Mouse (Mus musculus) brown adipose tissue, adult 24 weeks (tissue): Measurements from ENCODE around the gene Rassf4. TPM values are rescaled to one million over a fixed set of nuclear protein-coding genes. Genes with fewer than 3 reads are reported as not detected.

Source experiments
- H3K27ac ChIP-seq: fragments of 200-500 bp; replicated peaks from 2 replicates; pipeline ENCODE4 v1.5.1; 2012; ENCODE audit warnings: low read depth, mild to moderate bottlenecking, low read length
- H3K4me1 ChIP-seq: fragments of 200-500 bp; 2 replicates; pipeline ENCODE4 v1.6.1; 2012; ENCODE audit warnings: low read length, mixed read lengths; ENCODE audit not compliant: control insufficient read depth, insufficient read depth, insufficient read length
- H3K4me3 ChIP-seq: fragments of 200-500 bp; 2 replicates; pipeline ENCODE4 v1.5.1; 2012; ENCODE audit warnings: low read depth, mild to moderate bottlenecking, low read length, moderate library complexity; ENCODE audit not compliant: insufficient read depth
- polyA plus RNA-seq: library from polyadenylated mRNA; stranded (reverse); fragments of >200 nt; gene quantifications from 2 replicates; pipeline ENCODE4 v1.2.4, GENCODE M21; 2012; ENCODE audit not compliant: missing spikeins, insufficient read depth, insufficient read length

Rassf4 gene
- polyA plus RNA-seq, 1 experiment, result 3.6 TPM

DNA sequence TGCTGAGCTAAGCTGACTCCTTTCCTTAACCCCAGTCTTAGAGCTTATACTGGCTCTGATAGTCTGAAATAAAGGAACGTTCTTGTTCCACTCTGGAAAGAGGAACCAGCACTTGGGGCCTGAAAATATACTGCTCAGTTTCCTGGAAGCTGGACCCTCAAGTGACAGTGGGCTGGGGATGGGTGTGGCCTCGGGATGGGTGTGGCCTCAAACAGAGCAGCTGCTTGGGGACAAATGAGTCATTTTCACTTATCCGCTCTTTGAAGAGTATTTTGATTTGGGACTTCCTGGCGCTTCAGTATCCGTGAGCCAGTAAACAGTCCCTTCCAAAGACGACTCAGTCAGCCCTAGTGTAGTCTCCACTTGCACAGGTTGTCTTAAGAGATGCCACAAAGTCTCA lies 8.6 kb upstream of the Rassf4 start:
- no peaks in the 10 kb centered on the region for H3K4me1 ChIP-seq
- H3K27ac ChIP-seq, result peak overlapping the region; percentile 54
- no peak overlapping the region for H3K4me3 ChIP-seq

DNA sequence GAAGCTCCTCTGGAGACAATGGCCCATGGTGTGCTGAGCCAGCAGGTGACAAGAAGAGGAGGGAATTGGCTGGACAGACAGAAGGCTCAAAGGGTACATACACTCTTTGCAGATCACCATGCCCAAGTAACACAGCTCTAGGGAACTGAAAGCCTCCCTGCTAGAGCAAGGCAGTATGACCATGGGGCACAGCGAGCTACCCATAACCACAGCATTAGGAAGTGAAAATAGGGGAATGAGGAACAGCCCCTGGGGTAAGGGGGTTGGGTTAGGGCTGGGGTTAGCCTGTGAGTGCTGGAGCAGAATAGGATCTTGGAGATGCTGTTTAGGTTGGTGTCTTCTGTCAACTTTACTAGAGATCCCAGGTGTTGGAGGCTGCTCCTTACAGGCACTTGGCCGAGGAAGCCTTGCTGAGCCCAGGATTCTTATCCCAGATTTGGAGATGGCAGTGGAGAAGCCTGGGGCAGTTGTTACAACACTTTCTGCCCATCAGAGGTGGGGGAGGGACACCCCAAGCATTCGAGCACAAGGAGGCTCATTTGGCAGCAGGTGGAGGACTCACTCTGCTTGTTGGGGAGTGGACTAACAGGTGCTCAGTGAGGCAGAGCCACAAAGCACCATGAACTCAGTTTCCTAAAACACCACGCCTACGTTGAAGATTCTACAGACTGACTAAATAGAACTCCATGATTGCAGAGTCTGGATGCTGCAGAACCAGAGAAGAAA lies 6.0 kb upstream of the Rassf4 start:
- Histone ChIP-seq H3K27ac (peak overlapping the region; percentile 70), H3K4me1 (no peaks in the 10 kb centered on the region), H3K4me3 (no peak overlapping the region)

DNA sequence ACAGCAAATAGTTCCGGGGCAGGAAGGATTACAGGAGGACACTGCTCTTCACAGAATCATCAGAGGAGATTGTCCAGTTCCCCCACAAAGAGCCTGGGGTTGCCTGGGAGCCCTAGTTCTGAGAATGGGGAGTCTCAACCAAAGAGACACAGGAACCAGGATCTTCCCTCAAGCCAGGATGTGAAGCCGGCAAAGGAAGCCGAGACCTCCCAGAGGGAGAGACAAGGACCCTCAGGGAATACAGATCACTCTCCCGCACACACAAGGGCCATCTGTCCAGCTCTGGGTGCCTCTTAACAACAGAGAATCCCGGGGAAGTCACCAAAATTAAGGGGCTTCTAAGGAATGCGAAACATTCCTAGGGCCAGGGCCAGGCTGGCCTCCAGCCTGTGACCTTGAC lies 3.6 kb upstream of the Rassf4 start:
- H3K27ac ChIP-seq, result no peak overlapping the region
- no peak overlapping the region for H3K4me3 ChIP-seq
- no peaks in the 10 kb centered on the region for H3K4me1 ChIP-seq

DNA sequence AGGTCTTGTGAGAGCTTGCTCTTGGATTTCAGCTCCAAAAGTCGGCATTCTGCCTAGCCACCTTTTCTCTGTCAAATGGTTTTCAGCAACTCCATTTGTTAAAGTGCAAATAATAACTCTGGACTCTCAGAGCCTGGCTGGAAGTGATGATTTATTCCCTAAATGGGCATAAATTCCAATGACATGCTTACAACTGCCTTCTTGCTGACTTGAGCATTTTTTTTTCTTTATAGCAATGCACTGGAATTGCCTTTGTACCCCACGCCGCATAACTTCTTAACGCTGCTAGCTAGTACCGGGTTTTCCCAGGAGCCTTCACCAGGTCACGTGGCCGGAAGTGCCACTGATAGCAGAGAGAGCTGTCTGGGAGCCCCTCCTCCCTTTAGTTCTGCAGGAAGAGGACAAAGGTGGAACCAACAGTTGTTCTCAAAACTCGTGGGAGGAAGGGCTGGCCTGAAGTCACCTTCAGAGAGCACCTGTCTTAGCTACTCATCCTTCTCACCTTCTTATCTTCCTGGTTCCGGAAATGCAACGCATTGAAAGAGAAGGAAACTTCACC lies 2.7 kb upstream of the Rassf4 start:
- no peak overlapping the region for H3K4me3 ChIP-seq
- no peak overlapping the region for H3K27ac ChIP-seq
- no peaks in the 10 kb centered on the region for H3K4me1 ChIP-seq

DNA sequence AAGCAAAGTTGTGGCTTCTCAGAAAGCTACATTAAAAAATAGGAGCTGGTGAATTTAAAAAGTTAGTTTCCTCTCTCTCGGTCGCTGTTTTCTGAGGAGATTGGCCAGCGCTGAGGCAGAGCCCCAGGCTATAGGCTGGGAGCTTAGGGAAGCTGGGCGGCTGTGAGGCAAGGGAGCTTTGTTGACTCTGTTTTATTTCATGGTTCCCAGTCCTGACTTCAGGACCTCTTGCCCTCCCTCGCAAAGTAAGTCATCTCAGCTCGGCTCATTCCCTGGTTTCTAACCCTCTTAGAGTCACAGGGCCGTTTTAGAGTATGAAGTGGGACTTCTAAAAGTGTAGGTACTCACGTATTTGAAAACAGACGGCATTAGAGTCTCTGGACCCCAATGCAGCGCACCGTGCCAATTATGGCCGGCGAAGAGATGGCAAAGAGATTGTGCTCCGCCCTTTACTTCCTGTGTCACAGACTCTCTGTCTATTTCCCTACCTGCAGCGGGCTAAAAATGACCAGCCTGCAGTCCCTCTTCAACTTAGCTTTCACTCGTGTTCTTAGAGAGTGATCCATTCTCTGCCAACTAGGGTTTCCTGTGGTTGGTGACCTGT lies 633 bp upstream of the Rassf4 start:
- Histone ChIP-seq H3K4me1 (no peaks in the 10 kb centered on the region), H3K27ac (peak overlapping the region; percentile 61), H3K4me3 (peak overlapping the region; percentile 60)

DNA sequence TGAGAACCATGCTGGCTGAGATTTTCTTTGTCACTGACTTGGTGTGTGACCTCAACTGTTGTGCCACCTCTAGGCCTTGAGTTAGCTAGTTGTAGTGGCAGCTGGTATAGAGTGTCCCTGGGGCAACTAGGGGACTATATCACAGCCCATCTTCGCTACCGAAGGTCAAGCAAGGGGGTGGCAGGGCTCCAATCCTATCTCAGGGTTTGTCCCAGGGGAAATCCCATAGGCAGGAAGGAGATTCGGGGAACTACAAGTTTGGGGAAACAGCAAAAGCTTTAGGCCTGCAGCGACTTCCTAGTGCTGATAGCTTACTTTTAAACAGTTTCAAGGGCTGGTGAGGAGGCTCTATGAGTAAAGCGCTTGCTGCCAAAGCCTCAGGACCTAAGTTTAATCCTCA lies 1.4 kb downstream of the Rassf4 start:
- Histone ChIP-seq H3K4me3 (peak overlapping the region; percentile 43), H3K4me1 (no peaks in the 10 kb centered on the region), H3K27ac (peak overlapping the region; percentile 30)

DNA sequence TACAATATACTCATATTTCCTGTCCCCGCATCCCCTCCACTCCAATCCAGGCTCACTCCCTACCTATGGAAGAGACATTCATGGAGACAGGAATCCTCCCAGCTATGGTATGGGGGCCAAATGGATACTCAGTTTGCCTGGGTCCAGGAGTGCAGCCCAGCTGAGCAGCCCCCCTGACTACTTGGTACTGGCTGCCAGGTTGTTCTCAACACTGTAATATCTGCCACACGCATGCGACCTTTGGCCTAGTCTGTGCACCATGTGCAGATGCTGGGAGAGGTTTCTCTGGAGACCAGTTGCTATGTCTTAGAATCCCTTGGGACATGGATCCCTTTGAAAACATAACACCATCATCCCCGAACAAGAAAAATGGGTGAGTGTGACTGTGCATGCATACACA lies 2.0 kb downstream of the Rassf4 start:
- peak overlapping the region; percentile 43 for H3K4me3 ChIP-seq
- peak overlapping the region; percentile 30; the same call in 1 of the 2 replicates for H3K27ac ChIP-seq
- no peaks in the 10 kb centered on the region for H3K4me1 ChIP-seq

DNA sequence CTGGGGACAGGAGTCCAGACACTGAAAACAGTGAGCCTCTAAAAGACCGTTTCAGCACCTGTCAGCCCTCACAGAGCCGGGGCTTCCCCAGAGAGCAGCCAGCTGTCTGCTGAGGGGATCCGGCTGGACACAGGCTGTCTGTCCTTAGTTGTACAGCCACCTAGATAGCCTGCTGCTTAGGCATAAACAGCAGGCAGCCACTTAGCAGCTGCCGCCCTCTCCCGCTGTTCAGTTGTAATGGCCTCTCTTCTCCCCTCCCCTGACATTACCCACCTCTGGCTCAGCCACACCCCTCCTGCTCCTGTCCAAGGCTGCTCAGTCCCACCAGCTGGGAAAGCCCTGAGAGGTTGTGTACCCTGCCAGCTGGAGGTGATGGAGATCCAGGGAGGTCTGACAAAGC lies 2.7 kb downstream of the Rassf4 start:
- Histone ChIP-seq H3K4me3 (peak overlapping the region; percentile 43), H3K4me1 (no peaks in the 10 kb centered on the region), H3K27ac (peak overlapping the region; percentile 23; the same call in 1 of the 2 replicates)

DNA sequence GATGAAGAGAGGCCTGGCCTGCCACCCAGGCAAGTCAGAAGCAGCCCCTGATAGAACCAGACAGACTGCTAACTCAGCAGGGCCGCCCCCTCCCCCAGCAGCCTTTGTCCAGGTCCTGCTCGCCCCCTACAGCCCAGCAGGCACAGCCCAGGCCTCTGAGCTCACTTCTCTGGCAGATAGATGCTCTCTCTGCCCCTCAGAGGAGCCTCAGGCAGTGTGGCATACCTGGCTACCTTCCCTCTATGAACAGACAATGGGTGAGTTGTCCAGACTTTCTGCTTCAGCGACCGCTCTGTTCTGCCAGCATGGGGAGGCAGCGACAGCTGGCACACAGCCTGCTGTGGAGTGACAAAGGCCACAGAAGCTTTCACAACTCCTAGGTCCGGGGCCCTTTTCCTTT lies 3.6 kb downstream of the Rassf4 start:
- peak overlapping the region; percentile 30; the same call in 1 of the 2 replicates for H3K27ac ChIP-seq
- no peaks in the 10 kb centered on the region for H3K4me1 ChIP-seq
- H3K4me3 ChIP-seq, result peak overlapping the region; percentile 10

DNA sequence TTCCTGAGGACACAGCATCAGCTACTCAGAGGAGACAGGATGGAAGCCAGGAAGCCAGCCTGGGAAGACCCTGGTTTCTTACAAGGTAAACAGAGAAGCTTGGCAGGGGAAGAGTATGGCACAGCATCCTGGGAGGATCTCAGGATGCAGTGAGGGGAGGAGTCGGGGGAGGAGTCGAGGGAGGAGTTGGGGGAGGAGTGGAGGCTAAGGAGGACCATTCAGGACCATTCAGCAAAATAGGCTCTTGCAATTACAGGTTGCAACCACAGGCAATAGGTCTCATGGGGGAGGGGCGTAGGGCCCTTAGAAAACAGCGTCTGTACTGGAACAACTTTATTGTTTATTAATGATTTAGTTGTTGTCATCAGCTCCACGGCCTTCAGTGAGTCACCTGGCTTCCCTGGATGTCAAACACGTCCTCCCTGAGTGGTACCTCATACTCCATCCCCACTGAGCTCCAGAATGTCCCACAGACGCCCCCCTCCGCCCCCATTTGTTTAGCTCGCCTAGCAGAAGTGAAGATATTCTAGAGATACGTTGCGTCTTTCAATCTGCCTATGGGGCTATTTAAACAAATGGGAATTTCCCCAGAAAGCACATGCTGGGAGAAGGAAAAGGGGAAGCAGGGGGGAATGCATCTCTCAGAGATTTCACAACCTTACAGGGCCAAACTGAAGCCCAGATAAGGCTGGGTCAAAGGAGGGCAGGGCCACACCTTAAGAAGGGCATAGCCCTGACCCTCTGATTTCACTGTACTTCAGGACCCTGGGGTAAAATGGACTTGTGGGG lies 4.9 kb downstream of the Rassf4 start:
- H3K4me1 ChIP-seq, result no peaks in the 10 kb centered on the region
- peak overlapping the region; percentile 30; the same call in 1 of the 2 replicates for H3K27ac ChIP-seq
- no peak overlapping the region for H3K4me3 ChIP-seq

DNA sequence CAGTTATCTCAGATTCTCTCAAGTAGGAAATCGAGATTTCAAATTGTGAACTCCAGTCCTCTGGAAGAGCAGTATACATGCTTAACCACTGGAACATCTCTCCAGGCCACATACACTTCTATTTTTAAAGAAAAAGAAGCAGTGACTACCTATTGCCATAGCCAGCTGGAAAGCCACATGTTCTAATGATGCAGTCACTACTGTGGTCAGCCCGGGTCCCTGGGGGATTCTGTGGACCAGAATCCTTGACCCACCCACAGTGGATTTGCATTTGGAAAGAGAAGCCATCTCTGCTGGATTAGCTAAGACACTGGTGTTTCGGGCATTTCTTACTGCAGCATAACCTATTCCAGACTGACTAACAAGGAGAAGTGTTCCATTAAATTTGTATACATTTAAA lies 6.4 kb downstream of the Rassf4 start:
- Histone ChIP-seq H3K27ac (no peak overlapping the region), H3K4me1 (no peaks in the 10 kb centered on the region), H3K4me3 (no peak overlapping the region)

DNA sequence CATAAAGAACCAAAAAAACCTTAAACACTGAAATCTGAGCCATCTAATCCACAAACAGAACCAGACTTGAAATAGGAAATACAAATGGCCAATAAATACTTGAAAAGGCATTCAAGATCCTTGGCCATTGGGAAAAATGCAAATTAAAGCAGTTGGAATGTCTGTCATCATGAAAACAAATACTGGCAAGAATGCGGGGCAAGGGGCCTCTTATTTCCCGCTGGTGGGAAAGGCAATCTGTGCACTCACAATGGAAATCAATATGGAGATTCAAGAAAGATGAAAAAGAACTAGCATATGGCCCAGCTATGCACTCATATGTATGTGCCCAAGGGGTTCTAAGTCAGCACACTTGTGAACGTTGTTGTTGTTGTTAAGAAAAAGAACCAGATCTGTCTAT lies 6.9 kb downstream of the Rassf4 start:
- Histone ChIP-seq H3K4me1 (no peaks in the 10 kb centered on the region), H3K27ac (no peak overlapping the region), H3K4me3 (no peak overlapping the region)

DNA sequence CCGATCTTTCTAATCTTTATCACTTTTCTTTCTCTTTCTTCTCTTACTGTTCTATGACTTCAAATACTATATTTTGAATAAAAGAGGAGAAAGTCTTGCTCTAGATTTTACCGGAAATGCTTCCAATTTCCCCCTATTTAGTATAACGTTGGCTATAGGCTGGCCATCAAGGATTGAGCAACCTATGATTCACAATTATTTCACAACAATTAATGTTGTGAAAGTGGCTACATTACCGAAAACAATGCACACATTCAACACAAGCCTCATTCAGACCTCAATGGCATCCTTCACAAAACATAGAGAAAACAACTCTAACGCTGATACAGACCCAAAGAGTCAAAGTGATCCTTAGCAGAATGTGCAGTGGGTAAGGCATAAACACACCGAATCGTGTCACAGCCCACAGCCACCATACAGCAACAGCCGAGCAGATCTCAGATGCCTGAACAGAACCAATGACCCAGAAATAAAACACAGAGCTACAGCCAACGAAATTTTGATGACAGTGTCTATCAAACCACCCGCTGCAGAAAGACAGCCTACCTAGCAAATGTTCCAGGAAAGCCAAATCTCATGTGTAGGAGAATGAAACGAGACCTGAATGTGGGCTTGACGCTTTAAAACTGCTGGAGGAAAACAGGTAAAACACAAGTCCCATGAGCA lies 7.5 kb downstream of the Rassf4 start:
- Histone ChIP-seq H3K4me3 (no peak overlapping the region), H3K27ac (no peak overlapping the region; the same call in 1 of the 2 replicates), H3K4me1 (no peaks in the 10 kb centered on the region)

DNA sequence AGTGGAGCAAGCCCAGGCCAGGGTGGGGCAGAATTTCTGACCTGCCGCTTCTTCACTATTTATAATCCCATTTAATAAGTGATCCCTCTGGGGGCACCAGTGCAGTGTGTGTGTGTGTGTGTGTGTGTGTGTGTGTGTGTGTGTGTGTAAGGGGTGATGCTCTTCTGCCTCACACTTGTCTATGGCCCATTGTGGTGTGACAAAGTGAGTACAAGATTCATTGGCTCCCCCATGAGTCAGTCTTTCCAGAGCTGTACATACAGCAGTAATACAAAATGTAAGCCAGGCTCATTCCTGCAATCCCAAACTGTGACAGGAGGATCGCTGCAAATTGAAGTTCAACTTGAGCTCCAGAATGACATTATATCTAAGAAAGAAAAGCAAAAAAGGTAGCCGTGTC lies 8.9 kb downstream of the Rassf4 start:
- Histone ChIP-seq H3K27ac (peak overlapping the region; percentile 80), H3K4me3 (no peak overlapping the region), H3K4me1 (no peaks in the 10 kb centered on the region)

DNA sequence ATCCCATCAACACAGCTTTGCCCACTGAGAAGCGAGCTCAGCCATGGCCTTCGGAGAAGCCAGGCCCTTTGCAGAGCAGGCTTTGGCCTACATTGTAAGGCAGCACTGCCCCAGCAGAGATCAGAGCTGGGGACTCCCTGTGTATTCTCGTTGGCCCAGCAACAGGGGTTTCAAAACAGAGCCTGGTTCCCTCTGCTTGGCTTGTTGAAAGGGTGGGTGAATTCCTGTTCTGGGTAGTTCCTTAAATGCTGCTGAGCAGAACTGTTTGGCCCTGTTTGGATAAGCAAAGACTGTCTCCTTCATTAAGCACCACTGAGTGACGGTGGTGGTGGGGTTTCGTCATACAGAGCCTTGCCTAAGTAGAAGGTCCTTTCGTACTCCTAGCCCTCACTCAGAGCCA lies 9.7 kb downstream of the Rassf4 start:
- Histone ChIP-seq H3K4me3 (no peak overlapping the region), H3K27ac (peak overlapping the region; percentile 80), H3K4me1 (no peaks in the 10 kb centered on the region)
